ENCODE assay signal across 10 mouse cellular contexts in the genomic region with DNA sequence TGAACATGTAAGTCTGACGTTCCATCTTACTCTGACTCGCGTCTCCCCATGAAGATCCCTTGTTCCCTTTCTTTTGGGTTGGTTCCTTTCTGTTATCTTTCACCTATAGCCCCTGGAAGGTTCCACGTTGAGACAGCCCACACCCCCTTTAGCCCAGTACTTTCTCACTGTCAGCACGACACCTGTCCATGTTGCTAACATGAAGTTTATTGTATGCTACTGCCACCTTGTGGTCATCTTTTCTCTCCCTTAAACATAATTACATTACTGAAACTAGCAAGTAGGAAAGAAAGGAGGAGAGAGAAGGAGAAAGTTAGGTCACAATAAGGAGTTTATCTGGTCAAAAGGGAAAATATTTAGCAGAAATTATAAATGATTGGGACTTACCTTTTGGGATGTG. TPM values are rescaled to one million over a fixed set of nuclear protein-coding genes. Genes with fewer than 3 reads are reported as not detected.
DNase-seq lines count a peak whose midpoint lies in the region; ATAC-seq and TF ChIP-seq lines count a peak whose summit lies in the region.
"Had no signal": no experiment of that assay in that cellular context is flagged by ENCODE, and none has a peak within 500 bp of the region (broad histone marks: within the 10 kb centered on the region; RNA-seq: fewer than 3 reads in every experiment).

No protein-coding gene starts in this region.

- 46% methylated on average over 5 of the region's 5 CpGs for WGBS in neural tube, embryonic 11.5 days
- 40% methylated on average over 5 of the region's 5 CpGs for WGBS in neural tube, embryonic 15.5 days
- 47% methylated on average over 5 of the region's 5 CpGs for WGBS in lung, postnatal 0 days

- TF ChIP-seq EP300 in lung, postnatal 0 days (IDR thresholded peaks at IDR 0.05): no peak

- peak; percentile 3 for DNase-seq in heart, adult 8-10 months (ENCODE audit: low spot score)
- DNase-seq in heart, adult 11 months: no peak
- DNase-seq in neural tube, embryonic 11.5 days (ENCODE audit: low spot score): peak; percentile 10
- DNase-seq in adipocyte (ENCODE audit: low spot score): peak; percentile 61
- DNase-seq in lung, postnatal 0 days (ENCODE audit: low spot score): peak; percentile 45
- DNase-seq in urinary bladder, adult 2 months (ENCODE audit: low spot score): no peak
- DNase-seq in thymus, adult 18-20 months: no peak

- H3K9me3 ChIP-seq in neural tube, embryonic 11.5 days (ENCODE audit: control insufficient read depth, low read length): no peaks in the 10 kb centered on the region
- no peaks in the 10 kb centered on the region for H3K9me3 ChIP-seq in neural tube, embryonic 15.5 days (replicated peaks)
- no peaks in the 10 kb centered on the region for H3K9me3 ChIP-seq in lung, postnatal 0 days (ENCODE audit: low read length)
- H3K9me3 ChIP-seq: hindbrain, embryonic 15.5 days; midbrain, embryonic 12.5 days had no signal

- no peaks in the 10 kb centered on the region for H3K4me1 ChIP-seq in neural tube, embryonic 11.5 days (ENCODE audit: control insufficient read depth, insufficient read depth, low read length)
- H3K4me1 ChIP-seq in neural tube, embryonic 15.5 days: no peaks in the 10 kb centered on the region
- H3K4me1 ChIP-seq in lung, postnatal 0 days (ENCODE audit: insufficient read depth, low read depth, low read length): no peaks in the 10 kb centered on the region
- H3K4me1 ChIP-seq: hindbrain, embryonic 15.5 days; midbrain, embryonic 12.5 days had no signal

- no peak overlapping the region for H3K4me3 ChIP-seq in neural tube, embryonic 11.5 days (ENCODE audit: low read depth, low read length)
- no peak overlapping the region for H3K4me3 ChIP-seq in neural tube, embryonic 15.5 days (replicated peaks)
- no peak overlapping the region for H3K4me3 ChIP-seq in lung, postnatal 0 days (ENCODE audit: low read depth, low read length)
- H3K4me3 ChIP-seq: hindbrain, embryonic 15.5 days; midbrain, embryonic 12.5 days had no signal

- H3K4me2 ChIP-seq in neural tube, embryonic 11.5 days (ENCODE audit: low read depth): no peak overlapping the region
- no peak overlapping the region for H3K4me2 ChIP-seq in neural tube, embryonic 15.5 days
- no peak overlapping the region for H3K4me2 ChIP-seq in lung, postnatal 0 days (replicated peaks; ENCODE audit: low read depth, low read length)
- H3K4me2 ChIP-seq: hindbrain, embryonic 15.5 days; midbrain, embryonic 12.5 days had no signal

- no peaks in the 10 kb centered on the region for H3K27me3 ChIP-seq in neural tube, embryonic 11.5 days (ENCODE audit: control insufficient read depth, insufficient read depth, low read length)
- H3K27me3 ChIP-seq in neural tube, embryonic 15.5 days (replicated peaks): no peaks in the 10 kb centered on the region
- no peaks in the 10 kb centered on the region for H3K27me3 ChIP-seq in lung, postnatal 0 days (replicated peaks; ENCODE audit: insufficient read depth, low read length)
- H3K27me3 ChIP-seq: hindbrain, embryonic 15.5 days had no signal

- no peak overlapping the region for H3K9ac ChIP-seq in neural tube, embryonic 11.5 days (ENCODE audit: low read length)
- H3K9ac ChIP-seq in neural tube, embryonic 15.5 days (replicated peaks): no peak overlapping the region
- no peak overlapping the region for H3K9ac ChIP-seq in lung, postnatal 0 days (replicated peaks; ENCODE audit: low read depth)
- H3K9ac ChIP-seq: hindbrain, embryonic 15.5 days; midbrain, embryonic 12.5 days had no signal

- no peaks in the 10 kb centered on the region for H3K36me3 ChIP-seq in neural tube, embryonic 11.5 days (ENCODE audit: control insufficient read depth, insufficient read depth, low read length)
- no peaks in the 10 kb centered on the region for H3K36me3 ChIP-seq in neural tube, embryonic 15.5 days
- H3K36me3 ChIP-seq in lung, postnatal 0 days (ENCODE audit: insufficient read depth, low read length): no peaks in the 10 kb centered on the region
- H3K36me3 ChIP-seq: hindbrain, embryonic 15.5 days; midbrain, embryonic 12.5 days had no signal

- peak; percentile 71 for TF ChIP-seq CTCF in lung, postnatal 0 days (IDR thresholded peaks at IDR 0.05)

- ATAC-seq in neural tube, embryonic 11.5 days (ENCODE audit: insufficient read depth, low FRiP score, low TSS enrichment): no peak
- no peak for ATAC-seq in neural tube, embryonic 15.5 days (ENCODE audit: low FRiP score)
- ATAC-seq in lung, postnatal 0 days: 0 out of 2 replicates have a peak, but pooled peaks have one; percentile 28

- no peak overlapping the region for H3K27ac ChIP-seq in neural tube, embryonic 11.5 days (ENCODE audit: low read depth, low read length)
- no peak overlapping the region for H3K27ac ChIP-seq in neural tube, embryonic 15.5 days (replicated peaks)
- no peak overlapping the region for H3K27ac ChIP-seq in lung, postnatal 0 days (ENCODE audit: low read length)
- H3K27ac ChIP-seq: hindbrain, embryonic 15.5 days; midbrain, embryonic 12.5 days had no signal

RNA-seq across cellular contexts. Expression of a gene that starts 16.0 kb away (rescaled TPM):
- total RNA-seq in heart, adult 8-10 months (2022): 1 to 10 TPM; 4.3 to 5.4 (median 4.8) TPM
- 37.6 and 42.2 TPM in 2 replicates for polyA plus RNA-seq in neural tube, embryonic 11.5 days (2014; fragmentation: Nextera tagmentation; extraction: Ambion mirVana)
- 224 and 258 TPM in 2 replicates for polyA plus RNA-seq in neural tube, embryonic 15.5 days (2015; fragmentation: Nextera tagmentation; extraction: Ambion mirVana)
- polyA plus RNA-seq in lung, postnatal 0 days (2015; fragmentation: Nextera tagmentation; extraction: Ambion mirVana): 5.8 and 7.1 TPM in 2 replicates
- polyA plus RNA-seq in urinary bladder, adult 2 months (2012; rRNA removed): 9.8 and 10.7 TPM in 2 replicates

RNA-seq across cellular contexts. Expression of a gene that starts 24.6 kb away (rescaled TPM):
- total RNA-seq in heart, adult 8-10 months (2022): 1 to 10 TPM; 6.0 to 7.9 (median 7.3) TPM
- polyA plus RNA-seq in neural tube, embryonic 11.5 days (2014; fragmentation: Nextera tagmentation; extraction: Ambion mirVana): 61.5 and 64.3 TPM in 2 replicates
- polyA plus RNA-seq in neural tube, embryonic 15.5 days (2015; fragmentation: Nextera tagmentation; extraction: Ambion mirVana): 29.5 and 40.2 TPM in 2 replicates
- 27.5 and 32.1 TPM in 2 replicates for polyA plus RNA-seq in lung, postnatal 0 days (2015; fragmentation: Nextera tagmentation; extraction: Ambion mirVana)
- 11.8 and 12.5 TPM in 2 replicates for polyA plus RNA-seq in urinary bladder, adult 2 months (2012; rRNA removed)

Comparison
In these comparisons a context has a peak if more than half of its experiments do, and no peak if none do; other contexts are left out.
1. DNase-seq: peak in heart, adult 8-10 months (single experiment), neural tube, embryonic 11.5 days (single experiment), adipocyte (single experiment) and lung, postnatal 0 days (single experiment); none in heart, adult 11 months (single experiment), urinary bladder, adult 2 months (single experiment) and thymus, adult 18-20 months (0 of 2).